ENCODE assay signal across 8 mouse cellular contexts in genomic region chr4:136172011-136172541, GRCm38 (mm10). TPM values are rescaled to one million over a fixed set of nuclear protein-coding genes. Genes with fewer than 3 reads are reported as not detected.
A peak's percentile ranks its signal among the peaks of the same experiment; 100 is the strongest.
DNase-seq lines count a peak whose midpoint lies in the region; ATAC-seq lines count a peak whose summit lies in the region.

E2f2 (plus strand) TSS chr4:136172394.

- H3K9ac ChIP-seq in forebrain, embryonic 14.5 days (ENCODE audit: low read length), result peak within 1 kb of the TSS; percentile 73
- H3K9ac ChIP-seq in hindbrain, embryonic 12.5 days, result peak within 1 kb of the TSS; percentile 74
- peak within 1 kb of the TSS; percentile 46 for H3K9ac ChIP-seq in limb, embryonic 15.5 days
- peak within 1 kb of the TSS; percentile 41 for H3K9ac ChIP-seq in midbrain, embryonic 15.5 days
- H3K9ac ChIP-seq in stomach, embryonic 15.5 days, result peak within 1 kb of the TSS; percentile 35

- under 1% methylated on average over 35 of the region's 35 CpGs for WGBS in forebrain, embryonic 14.5 days
- under 1% methylated on average over 35 of the region's 35 CpGs for WGBS in hindbrain, embryonic 12.5 days
- 0% methylated on average over 35 of the region's 35 CpGs for WGBS in limb, embryonic 15.5 days
- WGBS in midbrain, embryonic 15.5 days, result under 1% methylated on average over 35 of the region's 35 CpGs
- WGBS in stomach, embryonic 15.5 days, result under 1% methylated on average over 35 of the region's 35 CpGs

- no peaks in the 10 kb centered on the region for H3K36me3 ChIP-seq in forebrain, embryonic 14.5 days (ENCODE audit: control insufficient read depth, insufficient read depth, low read length)
- no peaks in the 10 kb centered on the region for H3K36me3 ChIP-seq in hindbrain, embryonic 12.5 days
- no peaks in the 10 kb centered on the region for H3K36me3 ChIP-seq in limb, embryonic 15.5 days
- H3K36me3 ChIP-seq in midbrain, embryonic 15.5 days (replicated peaks), result no peaks in the 10 kb centered on the region
- H3K36me3 ChIP-seq in stomach, embryonic 15.5 days, result no peaks in the 10 kb centered on the region

- H3K4me2 ChIP-seq in forebrain, embryonic 14.5 days (ENCODE audit: low read length), result peak within 1 kb of the TSS; percentile 100
- H3K4me2 ChIP-seq in hindbrain, embryonic 12.5 days (replicated peaks), result peak within 1 kb of the TSS; percentile 100
- peak within 1 kb of the TSS; percentile 99 for H3K4me2 ChIP-seq in limb, embryonic 15.5 days
- peak within 1 kb of the TSS; percentile 94 for H3K4me2 ChIP-seq in midbrain, embryonic 15.5 days
- H3K4me2 ChIP-seq in stomach, embryonic 15.5 days, result peak within 1 kb of the TSS; percentile 99

- DNase-seq in cerebellum, postnatal 25 days, result peak; percentile 48 to 71
- DNase-seq in cerebellum, adult 11-12 months, result no peak
- DNase-seq in adrenal gland, postnatal 25 days, result peak; percentile 75
- peak; percentile 91 for DNase-seq in forebrain, embryonic 14.5 days (ENCODE audit: low spot score)

- no peaks in the 10 kb centered on the region for H3K27me3 ChIP-seq in forebrain, embryonic 14.5 days (replicated peaks; ENCODE audit: control insufficient read depth, insufficient read depth, low read length)
- no peaks in the 10 kb centered on the region; the same call in 1 of the 2 replicates for H3K27me3 ChIP-seq in hindbrain, embryonic 12.5 days
- H3K27me3 ChIP-seq in limb, embryonic 15.5 days, result no peaks in the 10 kb centered on the region
- peaks cover 4% of the 10 kb centered on the region; the same call in 1 of the 2 replicates for H3K27me3 ChIP-seq in midbrain, embryonic 15.5 days (replicated peaks)
- H3K27me3 ChIP-seq in stomach, embryonic 15.5 days (replicated peaks), result no peaks in the 10 kb centered on the region

- ATAC-seq in forebrain, embryonic 14.5 days, result peak; percentile 74
- peak; percentile 59 for ATAC-seq in hindbrain, embryonic 12.5 days (ENCODE audit: low FRiP score)
- ATAC-seq in limb, embryonic 15.5 days (ENCODE audit: insufficient number of reproducible peaks, low FRiP score, low TSS enrichment, low read depth), result no peak
- peak; percentile 65; the same call in 1 of the 2 replicates for ATAC-seq in midbrain, embryonic 15.5 days (replicated peaks)
- ATAC-seq in stomach, embryonic 15.5 days (ENCODE audit: insufficient read depth, low FRiP score, low read depth), result peak; percentile 41; the same call in 1 of the 2 replicates

- peak within 1 kb of the TSS; percentile 61 for H3K4me3 ChIP-seq in forebrain, embryonic 14.5 days (ENCODE audit: low read depth, low read length)
- H3K4me3 ChIP-seq in hindbrain, embryonic 12.5 days, result peak within 1 kb of the TSS; percentile 68
- peak within 1 kb of the TSS; percentile 76 for H3K4me3 ChIP-seq in limb, embryonic 15.5 days
- peak within 1 kb of the TSS; percentile 45 for H3K4me3 ChIP-seq in midbrain, embryonic 15.5 days
- H3K4me3 ChIP-seq in stomach, embryonic 15.5 days (replicated peaks), result peak within 1 kb of the TSS; percentile 78

- no peaks in the 10 kb centered on the region for H3K9me3 ChIP-seq in forebrain, embryonic 14.5 days (replicated peaks; ENCODE audit: control insufficient read depth, low read length)
- H3K9me3 ChIP-seq in hindbrain, embryonic 12.5 days (replicated peaks), result no peaks in the 10 kb centered on the region
- H3K9me3 ChIP-seq in limb, embryonic 15.5 days, result no peaks in the 10 kb centered on the region
- H3K9me3 ChIP-seq in midbrain, embryonic 15.5 days, result no peaks in the 10 kb centered on the region
- H3K9me3 ChIP-seq in stomach, embryonic 15.5 days, result no peaks in the 10 kb centered on the region

- peak within 1 kb of the TSS; percentile 55; the same call in 1 of the 2 replicates for H3K27ac ChIP-seq in forebrain, embryonic 14.5 days (ENCODE audit: low read depth, low read length)
- H3K27ac ChIP-seq in hindbrain, embryonic 12.5 days, result peak within 1 kb of the TSS; percentile 7; the same call in 1 of the 2 replicates
- H3K27ac ChIP-seq in limb, embryonic 15.5 days, result peak within 1 kb of the TSS; percentile 82
- H3K27ac ChIP-seq in midbrain, embryonic 15.5 days, result no peak within 1 kb of the TSS
- H3K27ac ChIP-seq in stomach, embryonic 15.5 days, result peak within 1 kb of the TSS; percentile 71

- H3K4me1 ChIP-seq in forebrain, embryonic 14.5 days (ENCODE audit: control insufficient read depth, insufficient read depth, low read length), result peaks cover 9% of the 10 kb centered on the region; the same call in 1 of the 2 replicates
- H3K4me1 ChIP-seq in hindbrain, embryonic 12.5 days, result peaks cover 39% of the 10 kb centered on the region
- peaks cover 50% of the 10 kb centered on the region for H3K4me1 ChIP-seq in limb, embryonic 15.5 days
- peaks cover 17% of the 10 kb centered on the region for H3K4me1 ChIP-seq in midbrain, embryonic 15.5 days
- H3K4me1 ChIP-seq in stomach, embryonic 15.5 days, result peaks cover 42% of the 10 kb centered on the region

RNA-seq across cellular contexts. Expression of gene E2f2, which starts in this region (rescaled TPM):
- 4.1 and 4.8 TPM in 2 replicates for total RNA-seq in adrenal gland, postnatal 25 days (2021)
- polyA plus RNA-seq in forebrain, embryonic 14.5 days (2014; fragmentation: Nextera tagmentation; extraction: Ambion mirVana), result 4.5 and 5.5 TPM in 2 replicates
- 7.0 and 7.9 TPM in 2 replicates for polyA plus RNA-seq in hindbrain, embryonic 12.5 days (2016; fragmentation: Nextera tagmentation; extraction: Ambion mirVana)
- polyA plus RNA-seq in limb, embryonic 15.5 days (2015; fragmentation: Nextera tagmentation; extraction: Ambion mirVana), result 10.0 and 14.5 TPM in 2 replicates
- polyA plus RNA-seq in midbrain, embryonic 15.5 days (2015; fragmentation: Nextera tagmentation; extraction: Ambion mirVana), result 2.2 and 2.3 TPM in 2 replicates
- polyA plus RNA-seq in stomach, embryonic 15.5 days (2015; fragmentation: Nextera tagmentation; extraction: Ambion mirVana), result 8.6 and 11.4 TPM in 2 replicates
